Mouse (Mus musculus): Measurements from ENCODE around the gene Inmt.

DNA sequence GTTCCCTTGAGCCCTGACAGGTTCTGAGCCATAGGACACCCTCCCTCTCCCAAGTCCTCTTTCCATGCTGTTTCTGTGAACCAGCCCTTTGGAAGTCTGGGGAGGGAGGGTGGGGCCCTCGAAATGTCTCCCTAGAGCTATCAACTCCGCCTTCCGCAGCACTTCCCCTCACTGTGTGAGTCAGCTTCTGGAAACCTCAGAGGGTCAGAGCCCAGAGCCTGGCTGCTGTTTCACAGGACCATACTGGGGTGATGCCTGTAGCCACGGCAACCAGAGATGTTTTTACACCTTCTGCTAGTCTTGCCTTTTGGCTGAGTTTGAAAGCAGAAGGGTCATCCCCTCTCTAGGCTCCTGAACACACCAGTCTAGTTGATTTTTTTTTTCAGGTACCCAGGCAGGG, 51.8 kb downstream of the Inmt start:
- TF ChIP-seq CTCF (IDR thresholded peaks at IDR 0.05) (no peak), EP300 (IDR thresholded peaks at IDR 0.05; ENCODE audit: insufficient read depth, low read depth, low read length) (no peak)
